Mouse (Mus musculus) macrophage (primary cell): ENCODE measurements at regions not wholly inside any gene's neighbourhood (a gene's known extent, or its start where the extent isn't known, plus 50 kb on each side); places are given as distances from the start of the nearest gene placed in this dataset.

Experiments used
- H3K27ac ChIP-seq: fragments of 350-480 bp; formaldehyde crosslinking; 2 replicates; pipeline ENCODE4 v1.9.0; 2021
- H3K36me3 ChIP-seq: fragments of 350-480 bp; formaldehyde crosslinking; 2 replicates; pipeline ENCODE4 v1.9.0; 2021; ENCODE audit errors: inconsistent target
- H3K4me3 ChIP-seq: fragments of 350-480 bp; formaldehyde crosslinking; 2 replicates; pipeline ENCODE4 v1.9.0; 2021; ENCODE audit errors: inconsistent target
- H3K79me2 ChIP-seq: fragments of 350-480 bp; formaldehyde crosslinking; 2 replicates; pipeline ENCODE4 v1.9.0; 2021; ENCODE audit errors: inconsistent target
- WGBS: methylation state at CpG from one replicate; pipeline ENCODE4 v1.1.7; 2026; ENCODE audit warnings: inconsistent platforms; ENCODE audit not compliant: missing documents; 5-methylcytosine and 5-hydroxymethylcytosine counted together

DNA sequence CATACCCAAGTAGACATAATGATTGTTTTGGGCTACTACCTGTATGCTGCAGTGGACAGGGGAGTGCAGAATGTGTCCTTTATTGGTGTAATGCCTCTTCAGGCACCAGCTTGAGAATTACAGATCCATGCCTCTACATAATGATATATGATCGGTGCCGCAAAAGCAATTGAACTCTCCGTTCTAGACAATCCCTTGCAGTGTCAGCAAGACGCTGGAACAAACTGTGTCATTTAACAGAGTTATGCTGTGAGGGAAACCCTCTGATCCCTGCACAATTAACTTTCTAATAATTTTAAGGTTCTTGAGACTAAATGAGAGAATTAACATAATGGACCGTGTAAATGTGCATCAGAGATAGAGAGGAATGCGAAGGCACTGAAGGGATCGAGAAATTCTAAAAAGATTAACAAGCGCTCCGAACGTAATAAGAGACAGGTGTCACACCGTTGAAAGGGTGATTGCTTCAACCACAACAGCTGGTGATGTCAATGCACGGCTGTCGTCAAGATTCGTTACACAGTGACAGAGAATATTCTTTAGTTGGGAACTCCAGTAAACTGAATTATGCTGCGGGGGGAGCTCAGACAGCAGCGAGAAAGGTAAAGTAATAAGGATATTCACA lies 254.3 kb upstream of the Gpc5 start:
- Histone ChIP-seq H3K36me3 (no peaks in the 10 kb centered on the region), H3K4me3 (no peak overlapping the region), H3K79me2 (no peaks in the 10 kb centered on the region), H3K27ac (no peak overlapping the region)
- whole genome bisulfite sequencing: 92% methylated on average over 16 of the region's 16 CpGs

DNA sequence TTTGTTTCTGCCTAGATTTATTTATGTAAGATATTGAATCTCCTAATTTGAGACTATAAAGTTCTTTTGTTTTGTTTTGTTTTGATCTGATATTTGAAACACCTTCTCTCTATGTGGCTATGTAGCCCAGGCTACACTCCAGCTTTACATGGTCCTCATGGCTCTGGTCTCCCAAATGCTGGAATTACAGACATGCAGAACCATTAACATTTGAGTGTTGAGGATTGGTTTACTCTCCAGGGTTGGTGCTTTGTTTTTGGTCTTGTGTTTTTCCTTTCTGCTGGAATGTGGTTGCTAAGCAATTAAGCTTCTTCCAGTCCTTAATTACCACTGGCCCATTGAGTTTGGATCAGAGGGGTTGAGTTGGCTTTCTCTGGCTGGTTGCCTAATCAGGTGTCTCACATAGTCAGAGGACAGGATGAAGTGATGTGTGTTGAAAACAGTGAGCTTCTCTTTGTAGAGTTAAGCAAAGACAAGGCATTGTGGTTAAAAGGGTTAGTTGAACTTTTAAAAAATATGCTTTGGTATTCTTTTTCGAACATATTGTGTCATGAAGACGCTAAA lies 252.6 kb upstream of the Gpc5 start:
- Histone ChIP-seq H3K36me3 (no peaks in the 10 kb centered on the region), H3K79me2 (no peaks in the 10 kb centered on the region), H3K4me3 (no peak overlapping the region), H3K27ac (no peak overlapping the region)
- 89% methylated on average over 2 of the region's 2 CpGs for WGBS

DNA sequence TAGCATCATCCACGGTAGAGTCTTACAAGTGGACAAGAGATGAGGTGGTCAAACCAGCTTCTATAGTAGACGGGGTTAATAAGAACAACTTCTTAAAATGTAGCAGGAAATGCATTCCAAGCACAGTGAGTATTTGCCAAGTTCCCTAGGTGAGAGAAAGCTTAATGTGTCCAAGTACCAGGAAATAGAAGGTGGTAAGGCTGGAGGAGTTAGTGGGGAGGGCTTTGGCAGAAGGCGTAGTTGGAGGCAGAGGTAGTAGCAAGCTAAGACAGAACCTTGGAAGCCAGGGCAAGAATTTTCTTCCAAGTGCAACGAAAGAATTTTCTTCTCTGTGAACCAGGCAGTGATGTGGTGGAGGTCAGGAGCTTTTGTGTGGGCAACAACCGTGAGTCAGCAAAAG lies 251.2 kb upstream of the Gpc5 start:
- no peaks in the 10 kb centered on the region for H3K36me3 ChIP-seq
- H3K4me3 ChIP-seq: no peak overlapping the region
- WGBS: 61% methylated on average over 5 of the region's 5 CpGs
- no peaks in the 10 kb centered on the region for H3K79me2 ChIP-seq
- no peak overlapping the region for H3K27ac ChIP-seq

DNA sequence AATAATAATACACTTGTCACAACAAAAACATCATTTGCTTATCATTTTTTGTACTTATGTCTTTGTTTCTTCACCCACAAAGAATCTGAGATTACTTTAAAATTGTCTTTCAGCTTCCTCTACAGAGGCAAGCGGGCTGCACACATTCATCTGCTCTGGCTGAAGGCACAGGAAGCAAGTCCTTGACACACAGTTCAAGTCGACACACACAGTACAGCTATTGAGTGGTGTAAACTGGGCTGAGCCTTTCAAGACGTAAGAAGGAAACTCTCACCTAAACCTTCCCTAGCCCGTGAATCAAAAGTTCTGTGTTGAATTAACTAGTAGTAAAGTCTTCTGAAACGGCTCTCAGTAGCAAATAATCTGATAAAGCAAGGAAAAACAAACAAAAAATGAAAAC lies 250.5 kb upstream of the Gpc5 start:
- Histone ChIP-seq H3K27ac (no peak overlapping the region), H3K36me3 (no peaks in the 10 kb centered on the region), H3K4me3 (no peak overlapping the region), H3K79me2 (no peaks in the 10 kb centered on the region)
- 17% methylated on average over 5 of the region's 5 CpGs for WGBS

DNA sequence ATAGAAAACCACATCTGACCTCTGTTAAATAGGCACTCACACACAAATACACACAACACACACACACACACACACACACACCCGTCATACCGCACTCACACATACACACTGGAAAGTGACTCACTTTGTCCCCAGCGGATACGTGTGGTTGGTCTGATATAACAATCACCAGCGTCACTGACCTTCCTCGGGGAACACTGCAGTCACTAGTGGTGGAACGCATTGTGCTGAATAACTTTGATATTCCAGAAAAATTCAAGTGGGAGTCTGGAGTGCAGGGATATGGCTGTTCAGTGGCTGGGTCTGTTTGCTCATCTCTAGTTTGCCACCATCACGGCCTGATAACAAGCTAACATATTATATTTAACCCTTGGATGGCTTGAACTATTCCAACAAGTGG lies 249.7 kb upstream of the Gpc5 start:
- WGBS: 94% methylated on average over 8 of the region's 8 CpGs
- Histone ChIP-seq H3K27ac (no peak overlapping the region), H3K79me2 (no peaks in the 10 kb centered on the region), H3K4me3 (no peak overlapping the region), H3K36me3 (no peaks in the 10 kb centered on the region)

DNA sequence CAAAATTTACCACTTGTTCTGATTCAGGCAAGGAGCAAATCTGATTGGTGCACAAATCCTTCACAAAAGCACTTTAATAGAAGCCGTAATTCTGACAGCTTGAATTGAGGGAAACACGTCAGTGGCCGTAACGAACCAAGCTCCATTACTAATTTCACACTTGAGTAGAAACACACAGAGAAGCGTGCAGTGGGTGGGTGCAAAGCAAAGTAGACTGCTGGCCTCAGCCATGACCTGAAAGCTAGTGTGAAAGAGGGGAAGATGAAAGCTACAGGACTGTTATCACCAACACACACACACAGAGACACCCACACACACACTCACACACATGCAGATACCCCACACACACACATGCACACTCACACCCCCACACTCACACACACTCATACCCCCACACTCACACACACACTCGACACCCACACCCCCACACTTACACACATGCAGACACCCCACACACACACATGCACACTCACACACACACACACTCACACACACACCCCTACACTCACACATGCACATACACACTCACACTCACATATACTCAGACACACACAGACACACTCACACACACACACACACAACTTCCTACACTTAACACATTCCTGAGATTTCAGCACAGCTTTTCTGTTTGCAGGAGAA lies 248.8 kb upstream of the Gpc5 start:
- H3K36me3 ChIP-seq: no peaks in the 10 kb centered on the region
- no peak overlapping the region for H3K4me3 ChIP-seq
- H3K79me2 ChIP-seq: no peaks in the 10 kb centered on the region
- WGBS: 96% methylated on average over 6 of the region's 6 CpGs
- no peak overlapping the region for H3K27ac ChIP-seq

DNA sequence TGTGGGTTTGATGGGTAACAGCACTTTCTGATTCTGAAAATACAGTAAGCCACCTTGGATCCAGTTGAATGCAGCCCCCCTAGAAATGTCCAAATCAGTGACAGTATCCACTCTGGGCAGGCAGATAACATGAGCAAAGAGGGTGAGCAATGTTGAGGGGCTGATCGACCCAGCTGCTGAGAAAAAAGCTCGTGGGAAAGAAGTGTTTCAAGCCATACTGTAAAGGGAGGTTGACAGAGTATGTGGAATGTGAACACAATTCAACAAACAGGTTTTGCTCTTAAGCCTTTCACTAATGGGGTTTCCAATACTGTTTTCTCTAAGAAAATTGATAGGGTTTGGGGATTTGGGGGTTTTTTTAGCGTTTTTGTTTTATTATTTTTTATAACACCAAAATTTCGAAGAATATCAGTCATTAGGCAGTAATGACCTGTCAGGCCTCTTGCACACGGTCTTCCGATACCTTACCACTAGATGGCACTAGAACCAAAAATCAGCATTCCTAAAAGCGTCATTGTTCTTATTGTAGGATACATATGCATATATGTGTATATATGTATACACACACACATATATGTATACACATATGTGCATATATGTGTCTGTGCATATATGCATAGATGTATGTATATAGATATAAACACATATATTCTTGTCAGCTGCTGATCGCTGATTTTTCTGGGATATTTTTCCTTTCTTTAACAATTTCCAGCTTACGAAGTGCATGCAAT lies 237.5 kb upstream of the Gpc5 start:
- Histone ChIP-seq H3K36me3 (no peaks in the 10 kb centered on the region), H3K4me3 (no peak overlapping the region), H3K27ac (no peak overlapping the region), H3K79me2 (no peaks in the 10 kb centered on the region)
- WGBS: 35% methylated on average over 8 of the region's 9 CpGs

DNA sequence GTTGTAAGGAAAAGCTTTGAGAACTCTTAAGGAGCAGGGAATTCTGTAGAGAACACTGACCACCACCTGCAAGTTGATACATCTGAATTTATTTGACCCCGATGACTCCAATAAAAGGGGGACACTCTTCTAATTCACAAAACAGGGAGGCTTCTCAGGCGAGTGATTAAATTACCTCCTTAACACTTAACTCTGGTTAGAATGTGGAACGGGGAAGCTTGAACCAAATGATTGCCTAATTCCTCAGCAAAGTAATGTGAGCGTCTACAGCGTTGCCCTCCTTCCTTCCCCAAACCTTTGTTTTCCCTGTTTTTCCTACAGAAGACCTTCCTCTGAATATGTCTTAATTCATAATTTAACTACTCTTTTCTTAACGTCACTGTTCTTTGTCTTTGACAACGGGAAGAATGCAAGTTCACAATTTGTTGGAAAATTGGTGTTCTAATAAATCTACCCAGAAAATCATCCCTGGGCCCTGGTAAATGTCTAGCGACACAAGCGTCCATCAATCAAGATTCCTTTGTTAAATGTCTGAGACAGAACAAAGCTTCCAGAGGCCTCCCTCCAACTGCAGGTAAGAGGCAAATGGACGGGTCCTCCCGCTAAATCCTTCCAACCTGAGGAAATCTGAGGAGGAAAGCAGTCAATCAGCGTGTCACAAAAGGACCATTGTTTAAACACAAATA lies 236.8 kb upstream of the Gpc5 start:
- Histone ChIP-seq H3K36me3 (no peaks in the 10 kb centered on the region), H3K79me2 (no peaks in the 10 kb centered on the region), H3K27ac (no peak overlapping the region), H3K4me3 (no peak overlapping the region)
- WGBS: 65% methylated on average over 12 of the region's 12 CpGs

DNA sequence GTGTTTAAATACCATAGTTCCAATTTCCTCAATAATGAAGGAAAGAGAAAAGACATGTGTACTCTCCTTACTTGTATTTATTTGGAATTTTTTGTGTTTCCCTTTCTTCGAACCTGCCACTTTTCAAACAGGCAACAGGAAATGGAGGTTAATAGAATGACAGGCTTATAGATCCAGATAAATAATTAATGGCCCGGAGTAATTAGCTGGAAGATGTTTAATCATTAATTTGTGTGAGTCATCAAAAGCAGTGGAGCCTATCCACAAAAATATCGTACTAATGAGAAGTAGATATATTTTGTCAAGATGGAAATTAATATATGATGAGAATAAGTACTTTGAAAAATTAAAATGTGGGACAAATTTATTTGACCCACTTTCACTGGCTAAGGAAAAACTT lies 236.3 kb upstream of the Gpc5 start:
- WGBS: 90% methylated on average over 3 of the region's 3 CpGs
- H3K27ac ChIP-seq: no peak overlapping the region
- no peak overlapping the region for H3K4me3 ChIP-seq
- H3K36me3 ChIP-seq: no peaks in the 10 kb centered on the region
- no peaks in the 10 kb centered on the region for H3K79me2 ChIP-seq

DNA sequence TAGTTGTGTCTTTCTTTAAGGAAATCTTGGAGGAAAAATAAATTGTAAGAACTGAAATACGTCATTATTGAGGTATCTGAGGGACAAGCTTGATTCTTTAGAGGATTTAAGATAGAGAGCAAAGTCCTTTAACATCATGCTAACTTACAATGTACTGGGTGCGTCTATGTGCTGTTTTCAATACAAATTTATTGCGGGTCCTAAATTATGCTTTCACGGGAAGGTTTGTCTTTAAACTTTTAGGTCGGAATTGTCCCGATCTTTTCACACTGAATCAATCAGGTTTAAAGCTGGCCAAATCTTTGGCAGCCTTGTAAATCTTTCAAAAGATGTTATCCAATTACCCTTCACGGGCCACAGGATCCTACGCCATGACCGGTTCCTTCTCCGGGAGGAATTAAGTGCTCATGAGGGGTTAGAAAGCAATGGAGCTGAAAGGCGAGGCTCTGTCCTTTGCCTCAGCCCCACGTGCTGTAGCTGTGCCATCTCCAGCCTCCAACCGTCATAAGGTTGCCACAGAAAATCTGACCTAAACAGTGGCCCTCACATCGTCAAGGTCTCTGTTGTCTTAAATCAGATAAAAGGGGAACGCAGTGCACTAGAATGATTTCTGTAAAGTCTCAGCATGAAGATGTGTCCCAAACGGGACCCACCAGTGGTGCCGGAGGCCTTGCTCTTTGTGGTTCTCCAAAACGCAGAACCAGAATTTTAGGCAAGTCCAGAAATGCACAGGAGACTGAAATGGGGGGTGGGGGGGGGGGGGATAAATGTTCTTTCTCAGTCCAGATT lies 235.6 kb upstream of the Gpc5 start:
- no peaks in the 10 kb centered on the region for H3K79me2 ChIP-seq
- no peaks in the 10 kb centered on the region for H3K36me3 ChIP-seq
- no peak overlapping the region for H3K4me3 ChIP-seq
- 89% methylated on average over 18 of the region's 18 CpGs for WGBS
- H3K27ac ChIP-seq: no peak overlapping the region

DNA sequence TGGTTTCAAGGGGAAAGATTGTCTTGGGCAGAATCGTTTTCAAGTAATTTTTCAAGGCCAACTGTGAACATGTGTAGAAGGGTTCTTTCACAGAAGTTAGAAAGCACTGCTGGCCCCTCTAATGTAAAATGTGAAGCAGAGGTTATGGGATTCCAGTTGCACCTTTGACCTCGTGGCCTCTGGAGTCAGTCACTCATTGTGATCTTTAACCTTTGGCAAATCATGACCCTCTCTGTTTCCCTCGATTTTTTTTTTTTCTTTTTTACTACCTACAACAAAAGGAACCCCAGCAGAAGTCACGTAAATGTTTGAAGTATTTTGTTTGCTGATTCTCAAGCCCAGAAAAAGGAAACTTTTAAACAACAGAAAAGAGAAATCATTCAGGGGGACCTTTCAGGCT lies 234.8 kb upstream of the Gpc5 start:
- 38% methylated on average over 4 of the region's 4 CpGs for WGBS
- Histone ChIP-seq H3K27ac (no peak overlapping the region), H3K36me3 (no peaks in the 10 kb centered on the region), H3K79me2 (no peaks in the 10 kb centered on the region), H3K4me3 (no peak overlapping the region)

DNA sequence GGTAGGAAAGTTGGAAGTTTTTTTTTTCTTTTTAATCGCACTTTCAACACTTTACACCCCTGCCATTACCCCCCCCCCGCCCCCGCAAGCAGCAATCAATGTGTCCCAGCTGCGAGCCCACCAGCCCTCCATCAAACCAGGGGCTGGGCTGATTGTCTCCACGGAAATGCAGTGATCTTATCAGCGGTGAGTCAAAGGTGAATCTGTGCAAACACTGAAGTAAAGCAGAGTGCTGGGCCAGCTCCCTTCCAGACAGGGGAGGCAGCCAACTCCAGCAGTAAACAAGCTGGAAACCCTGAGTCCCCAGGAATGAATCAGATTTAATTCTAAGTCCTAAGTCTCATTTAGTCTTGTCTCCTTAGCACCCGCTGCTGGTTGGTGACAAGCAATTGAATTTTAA lies 234.3 kb upstream of the Gpc5 start:
- no peak overlapping the region for H3K4me3 ChIP-seq
- WGBS: 46% methylated on average over 7 of the region's 7 CpGs
- H3K27ac ChIP-seq: no peak overlapping the region

DNA sequence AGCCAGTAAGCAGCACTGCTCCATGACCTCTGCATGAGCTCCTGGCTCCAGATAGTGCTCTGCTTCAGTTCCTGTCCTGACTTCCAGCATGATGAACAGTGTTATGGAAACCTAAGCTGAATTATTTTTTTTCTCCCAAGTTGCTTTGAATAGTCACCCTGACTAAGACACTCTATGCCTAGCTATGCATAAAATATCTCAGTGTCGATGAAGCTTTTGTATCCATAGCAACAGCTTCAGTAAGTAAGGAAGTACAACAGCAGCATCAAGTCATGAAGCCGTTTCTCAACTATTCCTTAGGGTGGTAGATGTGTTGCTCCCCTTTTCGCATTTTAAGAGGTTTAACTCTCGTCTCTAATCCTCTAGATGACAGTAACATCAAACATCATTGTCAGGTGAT lies 228.4 kb upstream of the Gpc5 start:
- H3K4me3 ChIP-seq: no peak overlapping the region
- 98% methylated on average over 4 of the region's 4 CpGs for WGBS
- H3K27ac ChIP-seq: no peak overlapping the region
- H3K36me3 ChIP-seq: no peaks in the 10 kb centered on the region
- H3K79me2 ChIP-seq: no peaks in the 10 kb centered on the region

More for the DNA sequence above, 234.3 kb upstream of the Gpc5 start:
- Histone ChIP-seq H3K79me2 (no peaks in the 10 kb centered on the region), H3K36me3 (no peaks in the 10 kb centered on the region)

DNA sequence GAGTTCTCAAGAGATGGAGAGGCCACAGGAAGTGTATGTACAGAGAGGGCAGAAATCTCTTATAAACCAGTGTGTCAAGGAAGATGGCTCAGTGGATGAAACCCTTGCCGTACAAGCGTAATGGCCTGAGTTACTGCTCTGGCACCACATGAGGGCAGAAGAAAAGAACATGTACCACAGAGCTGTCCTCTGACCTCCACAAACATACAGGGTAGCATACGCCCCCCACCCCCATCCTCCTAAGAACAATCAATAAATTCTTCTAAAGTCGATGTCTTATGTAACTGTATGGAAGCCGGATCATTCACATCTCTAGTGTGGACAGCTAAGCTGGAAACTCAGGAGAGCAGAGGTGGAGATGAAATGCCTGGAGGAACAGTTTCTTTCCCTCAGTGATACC lies 227.9 kb upstream of the Gpc5 start:
- Histone ChIP-seq H3K27ac (no peak overlapping the region), H3K79me2 (no peaks in the 10 kb centered on the region), H3K4me3 (no peak overlapping the region), H3K36me3 (no peaks in the 10 kb centered on the region)
- WGBS: 95% methylated on average over 5 of the region's 5 CpGs
